Mouse (Mus musculus) A20 (cell line): ENCODE results near the gene Olfr32.
"Not testable (repeated sequence)": the region's sequence is repeated elsewhere in the genome, so short reads cannot be mapped to it uniquely, and the experiment has no call there.

Experiments
- DNase-seq: peaks from one replicate; pipeline ENCODE4 v3.0.0-alpha.2; 2011; ENCODE audit warnings: low read depth, low spot score

The Olfr32 gene

GRCm38 (mm10) chr2:90142196-90142595 is at the start of gene Olfr32:
Gene Olfr32, minus strand, starts transcription at chr2:90142296.
- no peak for DNase-seq

DNA sequence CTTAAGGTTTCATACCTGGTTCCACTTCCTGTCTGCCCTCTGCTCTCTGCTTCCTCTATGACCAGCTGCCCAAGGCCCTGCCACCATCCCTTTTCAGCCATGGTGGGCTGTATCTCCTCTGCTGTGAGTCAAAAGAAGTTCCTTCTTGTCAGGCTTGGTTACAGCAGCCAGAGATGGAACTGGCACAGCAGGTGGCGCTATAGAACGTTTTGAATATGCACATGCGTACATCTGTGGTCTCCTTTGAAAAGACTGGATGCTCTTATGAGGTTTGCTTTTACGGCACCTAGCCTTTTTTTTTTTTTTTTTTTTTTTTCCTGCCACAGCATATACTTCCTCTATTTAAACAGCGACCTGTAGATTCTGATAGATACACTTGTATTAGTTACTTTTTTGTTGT is 45.0 kb upstream of the Olfr32 start:
- DNase-seq, result not testable (repeated sequence)

GRCm38 (mm10) chr2:90186082-90186481 is 44.0 kb upstream of the Olfr32 start:
- not testable (repeated sequence) for DNase-seq

DNA sequence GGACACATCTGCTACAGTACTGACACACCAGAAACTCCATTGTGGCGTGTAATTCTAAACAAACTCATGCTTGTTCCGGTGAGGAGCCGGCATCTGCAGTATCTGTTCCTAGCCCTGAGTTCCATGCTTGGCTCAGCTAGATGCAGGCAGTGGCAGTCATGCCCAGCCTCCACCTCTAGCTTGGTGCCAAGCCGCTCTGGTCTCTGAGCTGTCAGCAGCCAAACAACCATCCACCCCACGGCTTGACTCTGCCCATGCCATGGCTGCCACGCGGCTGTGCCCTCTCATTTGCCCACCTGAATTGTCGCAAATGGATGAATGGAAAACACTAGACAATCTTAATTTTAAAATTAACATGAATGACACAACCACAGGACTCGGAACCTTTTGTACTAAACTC is 11.8 kb upstream of the Olfr32 start:
- no peak for DNase-seq

GRCm38 (mm10) chr2:90152991-90153390 is 10.9 kb upstream of the Olfr32 start, which contains the start of gene Olfr1270:
Gene Olfr1270, minus strand, starts transcription at chr2:90153091.
- no peak for DNase-seq

- no peak for DNase-seq
Observed at GRCm38 (mm10) chr2:90121312-90121711, 20.8 kb downstream of the Olfr32 start, which contains the start of gene Olfr1269. Gene Olfr1269, minus strand, starts transcription at chr2:90121412.
